Mouse (Mus musculus) lung, adult 2 months (tissue): ENCODE data around the gene Eml4. TPM values are rescaled to one million over a fixed set of nuclear protein-coding genes. Genes with fewer than 3 reads are reported as not detected.

Source experiments
- DNase-seq: peaks from one replicate; pipeline ENCODE4 v3.0.0; 2022
- H3K4me1 ChIP-seq: fragments of 200-500 bp; 2 replicates; pipeline ENCODE4 v1.6.1; 2011; ENCODE audit warnings: low read length; ENCODE audit not compliant: control insufficient read depth, insufficient read depth
- H3K4me3 ChIP-seq: fragments of 200-500 bp; replicated peaks from 2 replicates; pipeline ENCODE3; 2011; ENCODE audit warnings: low read depth, mild to moderate bottlenecking, control low read depth, low read length; ENCODE audit errors: extremely low read depth
- CTCF ChIP-seq: fragments of 200-500 bp; IDR thresholded peaks from 2 replicates; pipeline ENCODE4 v1.5.1; 2011; ENCODE audit warnings: mild to moderate bottlenecking, low read length, control low read depth; ENCODE audit not compliant: insufficient read depth
- POLR2A ChIP-seq: fragments of 200-500 bp; IDR thresholded peaks from 2 replicates; pipeline ENCODE4 v1.6.1; 2011; ENCODE audit warnings: low read depth, mild to moderate bottlenecking, control low read depth, low read length, borderline replicate concordance; ENCODE audit errors: extremely low read depth
- WGBS: fragments of 180-500 bp; shearing (Covaris S2); methylation state at CpG from one replicate; pipeline ENCODE4 v1.1.7; 2018; 5-methylcytosine and 5-hydroxymethylcytosine counted together
- polyA plus RNA-seq: library from polyadenylated mRNA; depleted of rRNA; stranded (reverse); fragments of >200 nt; gene quantifications from 2 replicates; pipeline ENCODE4 v1.2.3, GENCODE M21; 2012

The Eml4 gene
- polyA plus RNA-seq, 1 experiment: 10.6 TPM

GRCm38 (mm10) chr17:83430607-83431006 is 79.9 kb downstream of the Eml4 start:
- DNase-seq: no peak
- Histone ChIP-seq H3K4me1 (no peaks in the 10 kb centered on the region), H3K4me3 (no peak overlapping the region)
- 50% methylated on average over 4 of the region's 4 CpGs for WGBS
- TF ChIP-seq POLR2A: no peak
- TF ChIP-seq CTCF: no peak

- Histone ChIP-seq H3K4me1 (no peaks in the 10 kb centered on the region), H3K4me3 (no peak overlapping the region)
- WGBS: 68% methylated on average over 4 of the region's 4 CpGs
- DNase-seq: no peak
- TF ChIP-seq POLR2A: no peak
- no peak for TF ChIP-seq CTCF
Measured at GRCm38 (mm10) chr17:83443406-83443805, 92.7 kb downstream of the Eml4 start.

GRCm38 (mm10) chr17:83449583-83449982 is 98.9 kb downstream of the Eml4 start:
- TF ChIP-seq POLR2A (no peak), CTCF (no peak)
- no peak for DNase-seq
- 85% methylated on average over 2 of the region's 2 CpGs for WGBS
- Histone ChIP-seq H3K4me3 (no peak overlapping the region), H3K4me1 (no peaks in the 10 kb centered on the region)

GRCm38 (mm10) chr17:83451367-83451766 is 100.6 kb downstream of the Eml4 start:
- no peak for DNase-seq
- Histone ChIP-seq H3K4me1 (no peaks in the 10 kb centered on the region), H3K4me3 (no peak overlapping the region)
- TF ChIP-seq CTCF (no peak), POLR2A (no peak)
- 82% methylated on average over 8 of the region's 8 CpGs for WGBS

DNA sequence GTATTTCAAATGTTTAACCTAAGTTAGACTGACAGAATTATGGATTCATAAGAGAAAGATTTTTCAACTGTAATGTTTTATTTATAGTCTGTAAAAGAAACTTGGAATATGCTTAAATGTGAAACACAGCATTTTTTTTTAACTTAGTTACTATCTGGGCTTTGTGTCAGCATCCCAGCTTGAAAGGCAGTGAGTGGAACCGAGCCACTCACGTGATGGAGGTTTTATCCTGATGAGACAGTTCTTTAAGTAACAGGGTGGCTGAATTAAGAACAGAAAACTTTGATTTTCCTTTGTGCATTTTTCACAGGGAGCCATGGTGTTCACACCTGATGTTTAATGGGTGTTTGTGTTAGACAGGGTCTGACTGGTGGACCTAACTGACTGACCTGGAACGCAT is 101.1 kb downstream of the Eml4 start:
- no peaks in the 10 kb centered on the region for H3K4me1 ChIP-seq
- WGBS: 91% methylated on average over 3 of the region's 3 CpGs
- TF ChIP-seq POLR2A (no peak), CTCF (no peak)
- no peak overlapping the region for H3K4me3 ChIP-seq
- DNase-seq: no peak

DNA sequence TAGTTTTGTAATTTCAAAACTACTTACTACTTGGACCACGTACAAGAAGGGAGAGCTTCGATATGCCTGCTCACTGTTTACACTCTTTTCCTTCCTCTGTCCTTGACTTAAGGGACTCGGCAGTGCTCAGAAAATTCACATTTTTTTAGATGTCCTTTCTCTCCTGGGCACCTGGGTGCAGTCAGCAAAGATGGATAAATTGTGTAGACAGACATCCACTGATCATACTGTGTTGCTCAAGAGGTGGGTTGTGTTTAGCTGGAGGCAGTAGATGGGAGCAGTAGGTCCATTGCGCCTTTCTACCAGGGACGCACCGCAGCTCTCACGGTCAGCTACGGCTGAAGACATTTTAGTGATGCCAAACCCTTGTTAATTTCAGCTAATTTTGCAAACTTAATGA is 101.7 kb downstream of the Eml4 start:
- TF ChIP-seq CTCF: no peak
- TF ChIP-seq POLR2A: no peak
- no peak for DNase-seq
- Histone ChIP-seq H3K4me1 (no peaks in the 10 kb centered on the region), H3K4me3 (no peak overlapping the region)
- WGBS: 72% methylated on average over 8 of the region's 8 CpGs

DNA sequence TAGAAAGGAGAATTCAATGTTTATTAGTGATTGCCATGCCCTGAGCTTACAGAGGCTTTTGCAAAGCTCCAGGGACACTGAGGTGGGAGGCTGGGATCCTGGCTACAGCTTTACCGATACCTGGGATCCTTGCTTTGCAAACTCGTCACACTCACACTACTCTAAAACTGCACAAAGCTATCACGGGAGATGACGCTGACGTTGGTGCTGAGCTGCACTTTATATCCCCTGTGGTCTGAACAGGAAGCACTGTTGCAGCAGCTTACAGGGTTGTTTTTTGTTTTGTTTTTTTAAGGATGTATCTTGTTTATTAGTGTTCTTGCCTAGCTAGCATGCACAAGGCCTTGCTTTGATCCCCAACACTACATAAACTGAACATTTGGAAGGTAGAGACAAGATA is 102.9 kb downstream of the Eml4 start:
- Histone ChIP-seq H3K4me1 (no peaks in the 10 kb centered on the region), H3K4me3 (no peak overlapping the region)
- no peak for TF ChIP-seq POLR2A
- TF ChIP-seq CTCF: no peak
- DNase-seq: no peak
- 68% methylated on average over 5 of the region's 5 CpGs for WGBS

DNA sequence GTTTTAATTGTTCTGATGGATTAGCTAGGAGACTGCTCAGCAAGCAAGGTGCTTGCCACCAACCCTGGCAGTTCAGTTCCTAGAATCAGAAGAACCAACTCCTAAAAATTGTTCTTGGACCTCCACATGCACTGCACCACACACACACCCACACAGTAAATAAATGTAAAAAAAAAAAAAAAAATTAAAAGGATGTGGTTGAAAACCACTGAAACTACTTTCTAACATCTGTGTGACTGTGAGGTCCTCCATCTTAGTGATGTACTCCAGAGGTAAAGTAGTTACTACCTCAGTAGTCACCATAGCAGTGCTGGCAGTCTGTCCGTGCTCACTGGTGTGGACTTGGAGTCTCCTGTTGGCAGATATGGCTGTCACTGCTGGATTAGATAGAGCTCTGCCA is 106.5 kb downstream of the Eml4 start:
- Histone ChIP-seq H3K4me1 (no peaks in the 10 kb centered on the region), H3K4me3 (no peak overlapping the region)
- TF ChIP-seq CTCF (no peak), POLR2A (no peak)
- DNase-seq: no peak
- 85% methylated on average over 1 of the region's 1 CpGs for WGBS

- WGBS: 90% methylated on average over 5 of the region's 5 CpGs
- H3K4me1 ChIP-seq: no peaks in the 10 kb centered on the region
- DNase-seq: no peak
- H3K4me3 ChIP-seq: no peak overlapping the region
- TF ChIP-seq POLR2A: no peak
- TF ChIP-seq CTCF: no peak
Measured at GRCm38 (mm10) chr17:83465969-83466368, 115.2 kb downstream of the Eml4 start.

GRCm38 (mm10) chr17:83466697-83467251 is 116.0 kb downstream of the Eml4 start:
- DNase-seq: no peak
- no peak for TF ChIP-seq CTCF
- TF ChIP-seq POLR2A: no peak
- no peaks in the 10 kb centered on the region for H3K4me1 ChIP-seq
- 54% methylated on average over 6 of the region's 6 CpGs for WGBS
- H3K4me3 ChIP-seq: no peak overlapping the region

DNA sequence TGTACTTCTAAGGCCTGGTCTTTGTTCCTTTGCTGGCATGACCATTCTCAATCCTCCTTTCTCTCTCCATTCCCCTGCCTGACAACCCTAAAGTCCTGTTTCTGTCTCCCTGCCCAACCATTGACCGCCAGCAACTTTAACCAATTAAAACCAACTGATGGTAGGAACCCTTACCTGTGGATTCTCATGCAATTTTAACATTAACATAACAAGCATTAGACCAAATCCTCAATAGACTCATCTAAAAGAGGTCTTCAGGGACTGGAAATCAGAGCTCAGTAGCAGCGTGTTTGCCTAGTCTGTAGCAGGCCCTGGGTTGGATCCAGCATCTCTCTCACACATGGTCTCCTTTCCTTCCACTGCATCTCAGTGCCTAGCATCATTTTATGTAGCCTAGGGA is 118.9 kb downstream of the Eml4 start:
- Histone ChIP-seq H3K4me1 (no peaks in the 10 kb centered on the region), H3K4me3 (no peak overlapping the region)
- TF ChIP-seq POLR2A (no peak), CTCF (no peak)
- 96% methylated on average over 2 of the region's 2 CpGs for WGBS
- no peak for DNase-seq
